ENCODE assay signal across 17 mouse cellular contexts in genomic region chr17:43846714-43847113, GRCm38 (mm10). TPM values are rescaled to one million over a fixed set of nuclear protein-coding genes. Genes with fewer than 3 reads are reported as not detected.
A peak's percentile ranks its signal among the peaks of the same experiment; 100 is the strongest.
DNase-seq lines count a peak whose midpoint lies in the region; ATAC-seq and TF ChIP-seq lines count a peak whose summit lies in the region.
"Had no signal": no experiment of that assay in that cellular context is flagged by ENCODE, and none has a peak within 500 bp of the region (broad histone marks: within the 10 kb centered on the region; RNA-seq: fewer than 3 reads in every experiment).

No protein-coding gene starts in this region.

- H3K9ac ChIP-seq in heart, embryonic 11.5 days (ENCODE audit: low read depth, low read length) = no peak overlapping the region
- H3K9ac ChIP-seq in limb, embryonic 14.5 days (ENCODE audit: low read depth, low read length, severe bottlenecking) = no peak overlapping the region
- H3K9ac ChIP-seq: forebrain, postnatal 0 days; liver, embryonic 15.5 days had no signal

- no peak overlapping the region for H3K4me3 ChIP-seq in heart, embryonic 11.5 days (ENCODE audit: low read depth, low read length)
- no peak overlapping the region for H3K4me3 ChIP-seq in limb, embryonic 14.5 days (replicated peaks; ENCODE audit: low read length)
- H3K4me3 ChIP-seq in limb, embryonic 10.5 days = no peak overlapping the region
- H3K4me3 ChIP-seq: hindbrain, embryonic 10.5 days; liver, embryonic 15.5 days; megakaryocyte, embryonic 14.5 days had no signal

- H3K4me2 ChIP-seq in heart, embryonic 11.5 days = no peak overlapping the region
- no peak overlapping the region for H3K4me2 ChIP-seq in limb, embryonic 14.5 days (replicated peaks; ENCODE audit: low read depth, low read length, severe bottlenecking)
- H3K4me2 ChIP-seq: liver, embryonic 15.5 days had no signal

- ATAC-seq in heart, embryonic 11.5 days (replicated peaks; ENCODE audit: insufficient number of reproducible peaks, low FRiP score, low TSS enrichment) = no peak
- ATAC-seq in limb, embryonic 14.5 days (ENCODE audit: low FRiP score, low read depth) = no peak
- ATAC-seq: forebrain, postnatal 0 days had no signal

- H3K4me1 ChIP-seq in heart, embryonic 11.5 days (ENCODE audit: control insufficient read depth, insufficient read depth, low read length) = no peaks in the 10 kb centered on the region
- no peaks in the 10 kb centered on the region for H3K4me1 ChIP-seq in limb, embryonic 14.5 days (ENCODE audit: control insufficient read depth, insufficient read depth, low read length)
- no peaks in the 10 kb centered on the region for H3K4me1 ChIP-seq in limb, embryonic 10.5 days
- H3K4me1 ChIP-seq: hindbrain, embryonic 10.5 days; liver, embryonic 15.5 days; megakaryocyte, embryonic 14.5 days had no signal

- no peaks in the 10 kb centered on the region for H3K9me3 ChIP-seq in heart, embryonic 11.5 days (replicated peaks; ENCODE audit: control insufficient read depth, low read length)
- no peaks in the 10 kb centered on the region for H3K9me3 ChIP-seq in limb, embryonic 14.5 days (ENCODE audit: control insufficient read depth, low read length)
- no peaks in the 10 kb centered on the region for H3K9me3 ChIP-seq in limb, embryonic 10.5 days (replicated peaks)
- H3K9me3 ChIP-seq: hindbrain, embryonic 10.5 days; liver, embryonic 15.5 days; megakaryocyte, embryonic 14.5 days had no signal

- no peak for TF ChIP-seq POLR2A in limb, embryonic 14.5 days (IDR thresholded peaks at IDR 0.05; ENCODE audit: borderline replicate concordance, extremely low read depth, insufficient read depth, insufficient read length)

- WGBS in heart, embryonic 11.5 days (ENCODE audit: insufficient replicate concordance) = 68% methylated on average over 2 of the region's 2 CpGs
- 40% methylated on average over 2 of the region's 2 CpGs for WGBS in limb, embryonic 14.5 days
- WGBS in limb, embryonic 10.5 days = 84% methylated on average over 2 of the region's 2 CpGs

- peak; percentile 76 for DNase-seq in heart, adult 11 months
- DNase-seq in limb, embryonic 14.5 days (ENCODE audit: low spot score) = peak; percentile 17
- no peak for DNase-seq in limb, embryonic 10.5 days (ENCODE audit: low spot score)
- DNase-seq in brain, adult 2 months (ENCODE audit: low read depth, low spot score) = peak; percentile 71
- DNase-seq in lung, postnatal 36 days = peak; percentile 47
- DNase-seq in retina, postnatal 1 day = no peak
- no peak for DNase-seq in thymus, postnatal 36 days
- DNase-seq: adrenal gland, postnatal 36 days; cerebellum, adult 9-11 months; forebrain, postnatal 0 days; kidney, postnatal 14 days; left cerebral cortex, postnatal 4 days; right cerebral cortex, postnatal 14 days had no signal

- no peaks in the 10 kb centered on the region for H3K36me3 ChIP-seq in heart, embryonic 11.5 days (ENCODE audit: control insufficient read depth, insufficient read depth, low read length)
- no peaks in the 10 kb centered on the region for H3K36me3 ChIP-seq in limb, embryonic 14.5 days (ENCODE audit: control insufficient read depth, insufficient read depth, low read length)
- no peaks in the 10 kb centered on the region for H3K36me3 ChIP-seq in limb, embryonic 10.5 days
- H3K36me3 ChIP-seq: hindbrain, embryonic 10.5 days; liver, embryonic 15.5 days had no signal

- H3K27ac ChIP-seq in heart, embryonic 11.5 days (ENCODE audit: low read depth, low read length) = no peak overlapping the region
- H3K27ac ChIP-seq in limb, embryonic 14.5 days (replicated peaks; ENCODE audit: low read depth, low read length) = no peak overlapping the region
- no peak overlapping the region for H3K27ac ChIP-seq in limb, embryonic 10.5 days
- H3K27ac ChIP-seq: hindbrain, embryonic 10.5 days; liver, embryonic 15.5 days had no signal

- no peaks in the 10 kb centered on the region for H3K27me3 ChIP-seq in heart, embryonic 11.5 days (ENCODE audit: control insufficient read depth, insufficient read depth, low read length)
- no peaks in the 10 kb centered on the region for H3K27me3 ChIP-seq in limb, embryonic 14.5 days (ENCODE audit: control insufficient read depth, insufficient read depth, low read length)
- no peaks in the 10 kb centered on the region for H3K27me3 ChIP-seq in limb, embryonic 10.5 days (ENCODE audit: low read depth, poor library complexity, severe bottlenecking)
- H3K27me3 ChIP-seq: liver, embryonic 15.5 days; megakaryocyte, embryonic 14.5 days had no signal

RNA-seq across cellular contexts. Expression of gene Rcan2, which starts 45.6 kb away (rescaled TPM):
- 28.7 and 32.4 TPM in 2 replicates for polyA plus RNA-seq in heart, embryonic 11.5 days (2014; fragmentation: Nextera tagmentation; extraction: Ambion mirVana)
- 3.3 and 4.4 TPM in 2 replicates for polyA plus RNA-seq in limb, embryonic 14.5 days (2012; rRNA removed)
- 2.5 and 2.6 TPM in 2 replicates for polyA plus RNA-seq in limb, embryonic 14.5 days (2014; fragmentation: Nextera tagmentation; extraction: Ambion mirVana)
- polyA plus RNA-seq in limb, embryonic 10.5 days (2016; fragmentation: Nextera tagmentation; extraction: Ambion mirVana) = 1.7 and 1.9 TPM in 2 replicates

Comparison
In these comparisons a context has a peak if more than half of its experiments do, and no peak if none do; other contexts are left out.
1. DNase-seq: peak in heart, adult 11 months (single experiment), limb, embryonic 14.5 days (single experiment), brain, adult 2 months (single experiment) and lung, postnatal 36 days (single experiment); none in limb, embryonic 10.5 days (single experiment), retina, postnatal 1 day (single experiment) and thymus, postnatal 36 days (0 of 2).